Mouse (Mus musculus) hindbrain, embryonic 13.5 days (tissue): Measurements from ENCODE around the gene M6pr. TPM values are rescaled to one million over a fixed set of nuclear protein-coding genes. Genes with fewer than 3 reads are reported as not detected.
A peak's percentile ranks its signal among the peaks of the same experiment; 100 is the strongest.
"Not testable (repeated sequence)": the region's sequence is repeated elsewhere in the genome, so short reads cannot be mapped to it uniquely, and the experiment has no call there.

ENCODE experiments used
- ATAC-seq: fragments of 200-750 bp; cut with Nextera tagmentation; 2 replicates; pipeline ENCODE4 v1.8.0; 2017; ENCODE audit warnings: moderate TSS enrichment; ENCODE audit not compliant: low FRiP score
- H3K27ac ChIP-seq: fragments of 300-500 bp; sonication (generic); 2 replicates; pipeline ENCODE4 v1.5.1; 2015; ENCODE audit warnings: inconsistent platforms, mild to moderate bottlenecking, moderate library complexity
- H3K27me3 ChIP-seq: fragments of 300-500 bp; sonication (generic); 2 replicates; pipeline ENCODE4 v1.6.1; 2015; ENCODE audit warnings: mild to moderate bottlenecking, inconsistent platforms
- H3K36me3 ChIP-seq: fragments of 300-500 bp; sonication (generic); 2 replicates; pipeline ENCODE4 v1.6.1; 2015; ENCODE audit warnings: mild to moderate bottlenecking, inconsistent platforms
- H3K4me1 ChIP-seq: fragments of 300-500 bp; sonication (generic); replicated peaks from 2 replicates; pipeline ENCODE4 v1.6.1; 2015; ENCODE audit warnings: inconsistent platforms
- H3K4me2 ChIP-seq: fragments of 300-500 bp; sonication (generic); 2 replicates; pipeline ENCODE4 v1.6.1; 2015; ENCODE audit warnings: inconsistent platforms, mild to moderate bottlenecking, moderate library complexity
- H3K4me3 ChIP-seq: fragments of 300-500 bp; sonication (generic); 2 replicates; pipeline ENCODE4 v1.5.1; 2015; ENCODE audit warnings: mild to moderate bottlenecking, inconsistent platforms
- H3K9ac ChIP-seq: fragments of 300-500 bp; sonication (generic); 2 replicates; pipeline ENCODE4 v1.6.1; 2015; ENCODE audit warnings: mild to moderate bottlenecking, inconsistent platforms
- H3K9me3 ChIP-seq: fragments of 300-500 bp; sonication (generic); 2 replicates; pipeline ENCODE4 v1.6.1; 2016; ENCODE audit warnings: inconsistent platforms
- WGBS: fragments of 180-500 bp; shearing (Covaris S2); methylation state at CpG from one replicate; pipeline ENCODE4 v1.1.7; 2015; 5-methylcytosine and 5-hydroxymethylcytosine counted together
- polyA plus RNA-seq: library from polyadenylated mRNA; unstranded; fragments of >200 nt; fragmentation: Nextera tagmentation; extraction: Ambion mirVana; gene quantifications from 2 replicates; pipeline ENCODE4 v1.2.1, GENCODE M21; 2015

The M6pr gene
- polyA plus RNA-seq, 1 experiment from 2014 or later: 58.2 TPM

GRCm38 (mm10) chr6:122337546-122337945 lies 29.0 kb downstream of the M6pr start:
- peak overlapping the region; percentile 31; the same call in 1 of the 2 replicates for H3K9ac ChIP-seq

GRCm38 (mm10) chr6:122339047-122339647 lies 30.6 kb downstream of the M6pr start:
- WGBS: under 1% methylated on average over 46 of the region's 51 CpGs
- Histone ChIP-seq H3K27ac (peak overlapping the region; percentile 98), H3K9ac (peak overlapping the region; percentile 85), H3K4me3 (peak overlapping the region; percentile 69), H3K4me1 (peaks cover 27% of the 10 kb centered on the region), H3K9me3 (no peaks in the 10 kb centered on the region), H3K36me3 (peaks cover 17% of the 10 kb centered on the region), H3K27me3 (no peaks in the 10 kb centered on the region), H3K4me2 (peak overlapping the region; percentile 79)
- peak; percentile 84 for ATAC-seq

More at GRCm38 (mm10) chr6:122337546-122337945, 29.0 kb downstream of the M6pr start:
- no peaks in the 10 kb centered on the region for H3K9me3 ChIP-seq
- ATAC-seq: no peak
- H3K27ac ChIP-seq: no peak overlapping the region
- peaks cover 33% of the 10 kb centered on the region for H3K36me3 ChIP-seq
- H3K4me2 ChIP-seq: peak overlapping the region; percentile 26; the same call in 1 of the 2 replicates
- H3K27me3 ChIP-seq: no peaks in the 10 kb centered on the region
- 47% methylated on average over 6 of the region's 6 CpGs for WGBS
- H3K4me3 ChIP-seq: no peak overlapping the region
- H3K4me1 ChIP-seq: peaks cover 27% of the 10 kb centered on the region

- peak; percentile 92 for ATAC-seq
- Histone ChIP-seq H3K4me2 (peak overlapping the region; percentile 79), H3K27ac (peak overlapping the region; percentile 98), H3K9me3 (no peaks in the 10 kb centered on the region), H3K36me3 (peaks cover 11% of the 10 kb centered on the region), H3K4me3 (peak overlapping the region; percentile 69), H3K27me3 (no peaks in the 10 kb centered on the region), H3K9ac (peak overlapping the region; percentile 85), H3K4me1 (peaks cover 27% of the 10 kb centered on the region)
- under 1% methylated on average over 33 of the region's 71 CpGs for WGBS
Measured at GRCm38 (mm10) chr6:122339648-122340341, 31.3 kb downstream of the M6pr start.

DNA sequence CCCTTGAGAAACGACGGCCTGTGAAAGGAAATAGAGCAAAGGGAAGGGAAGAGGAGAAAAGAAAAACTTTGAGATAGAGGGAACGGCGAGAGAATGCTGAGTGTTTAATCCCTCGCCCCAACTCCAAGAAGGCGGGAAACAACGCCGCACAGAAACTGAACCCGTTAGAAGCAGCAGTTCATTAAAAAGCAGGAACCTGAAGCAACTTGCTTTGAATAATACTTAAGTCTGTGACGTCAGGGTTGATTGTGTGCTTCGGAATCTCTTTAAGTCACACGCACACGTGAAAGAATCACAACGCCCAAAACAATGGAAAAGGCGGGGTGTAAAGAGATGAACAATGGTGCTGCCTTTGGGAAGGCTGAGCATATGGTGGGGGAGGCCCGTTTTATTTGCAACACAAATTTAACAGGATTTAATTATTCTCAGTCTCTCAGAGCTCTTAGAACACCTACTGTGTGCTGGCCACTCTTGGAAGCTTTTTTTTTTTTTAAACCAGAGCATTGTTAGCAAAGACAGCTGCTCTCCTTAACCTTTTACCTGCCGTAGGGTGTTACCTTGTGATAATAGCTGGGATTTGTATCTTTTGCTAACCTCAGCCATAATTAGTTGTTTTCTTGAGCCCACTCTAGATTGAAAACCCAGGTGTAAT lies 32.0 kb downstream of the M6pr start, which contains the start of gene Phc1:
Gene Phc1, minus strand, starts transcription at position 213 of the 652 bp plus-strand sequence.
- H3K36me3 ChIP-seq: peaks cover 6% of the 10 kb centered on the region; the same call in 1 of the 2 replicates
- no peaks in the 10 kb centered on the region for H3K27me3 ChIP-seq
- H3K9me3 ChIP-seq: no peaks in the 10 kb centered on the region
- peaks cover 27% of the 10 kb centered on the region for H3K4me1 ChIP-seq
- peak within 1 kb of the TSS; percentile 69 for H3K4me3 ChIP-seq
- ATAC-seq: peak; percentile 61
- under 1% methylated on average over 17 of the region's 17 CpGs for WGBS
- H3K4me2 ChIP-seq: peak within 1 kb of the TSS; percentile 79
- H3K9ac ChIP-seq: peak within 1 kb of the TSS; percentile 85
- peak within 1 kb of the TSS; percentile 98 for H3K27ac ChIP-seq

DNA sequence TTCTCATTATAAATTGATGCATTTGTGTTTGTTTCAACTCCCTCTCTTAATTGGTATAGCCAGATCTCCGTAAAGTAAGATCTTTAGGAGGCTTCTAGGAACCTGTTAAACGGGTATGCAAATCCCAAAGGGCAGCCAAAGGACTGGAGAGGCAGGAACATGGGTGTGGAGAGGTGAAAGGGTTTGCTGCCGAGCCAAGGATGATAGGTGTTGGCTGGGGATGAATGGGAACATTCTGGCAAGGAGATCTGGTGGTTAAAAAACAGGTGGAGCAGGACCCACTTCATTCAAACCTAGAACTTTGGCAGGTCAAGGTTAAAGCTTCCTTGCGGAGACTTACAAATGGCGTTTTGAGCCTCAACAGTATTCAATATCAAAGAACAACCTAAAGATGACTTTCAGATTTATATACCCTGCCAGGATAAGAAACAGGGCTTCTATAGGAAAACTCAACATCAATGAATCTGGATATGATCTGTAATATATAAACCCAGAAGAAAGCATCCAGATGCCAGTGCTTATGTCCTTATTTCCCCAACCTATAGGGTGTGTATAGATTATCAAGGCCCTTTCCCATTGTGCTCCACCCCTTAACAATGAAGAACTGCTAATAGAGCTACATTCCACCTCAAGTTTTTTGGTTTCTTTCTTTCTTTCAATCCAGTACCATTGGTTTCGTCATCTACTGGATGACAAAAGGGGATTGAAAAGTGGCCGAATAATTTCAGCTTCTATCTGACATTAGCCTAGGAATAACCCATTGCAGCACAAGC lies 32.7 kb downstream of the M6pr start:
- Histone ChIP-seq H3K4me1 (peaks cover 27% of the 10 kb centered on the region), H3K4me2 (peak overlapping the region; percentile 61), H3K27me3 (no peaks in the 10 kb centered on the region), H3K36me3 (0 out of 2 replicates have a peak, but pooled peaks cover under 1% of the 10 kb centered on the region), H3K27ac (peak overlapping the region; percentile 98), H3K4me3 (peak overlapping the region; percentile 69), H3K9ac (peak overlapping the region; percentile 85), H3K9me3 (no peaks in the 10 kb centered on the region)
- no peak for ATAC-seq
- 41% methylated on average over 7 of the region's 7 CpGs for WGBS

- Histone ChIP-seq H3K27me3 (no peaks in the 10 kb centered on the region), H3K9me3 (no peaks in the 10 kb centered on the region), H3K9ac (no peak overlapping the region), H3K27ac (no peak overlapping the region), H3K36me3 (no peaks in the 10 kb centered on the region), H3K4me2 (no peak overlapping the region), H3K4me1 (peaks cover 22% of the 10 kb centered on the region), H3K4me3 (no peak overlapping the region)
- no peak for ATAC-seq
- 24% methylated on average over 5 of the region's 5 CpGs for WGBS
Measured at GRCm38 (mm10) chr6:122342125-122342524, 33.6 kb downstream of the M6pr start.

GRCm38 (mm10) chr6:122343719-122344118 lies 35.2 kb downstream of the M6pr start:
- H3K9me3 ChIP-seq: no peaks in the 10 kb centered on the region
- H3K4me3 ChIP-seq: no peak overlapping the region
- no peaks in the 10 kb centered on the region for H3K27me3 ChIP-seq
- H3K27ac ChIP-seq: no peak overlapping the region
- peaks cover 8% of the 10 kb centered on the region for H3K4me1 ChIP-seq
- 76% methylated on average over 10 of the region's 10 CpGs for WGBS
- ATAC-seq: no peak
- no peak overlapping the region for H3K4me2 ChIP-seq
- H3K9ac ChIP-seq: no peak overlapping the region
- H3K36me3 ChIP-seq: no peaks in the 10 kb centered on the region

GRCm38 (mm10) chr6:122344386-122345116 lies 36.0 kb downstream of the M6pr start:
- Histone ChIP-seq H3K4me3 (no peak overlapping the region), H3K27me3 (no peaks in the 10 kb centered on the region), H3K9me3 (no peaks in the 10 kb centered on the region), H3K27ac (no peak overlapping the region), H3K36me3 (no peaks in the 10 kb centered on the region), H3K9ac (no peak overlapping the region), H3K4me1 (peaks cover 6% of the 10 kb centered on the region), H3K4me2 (no peak overlapping the region)
- ATAC-seq: no peak
- WGBS: 59% methylated on average over 9 of the region's 9 CpGs

DNA sequence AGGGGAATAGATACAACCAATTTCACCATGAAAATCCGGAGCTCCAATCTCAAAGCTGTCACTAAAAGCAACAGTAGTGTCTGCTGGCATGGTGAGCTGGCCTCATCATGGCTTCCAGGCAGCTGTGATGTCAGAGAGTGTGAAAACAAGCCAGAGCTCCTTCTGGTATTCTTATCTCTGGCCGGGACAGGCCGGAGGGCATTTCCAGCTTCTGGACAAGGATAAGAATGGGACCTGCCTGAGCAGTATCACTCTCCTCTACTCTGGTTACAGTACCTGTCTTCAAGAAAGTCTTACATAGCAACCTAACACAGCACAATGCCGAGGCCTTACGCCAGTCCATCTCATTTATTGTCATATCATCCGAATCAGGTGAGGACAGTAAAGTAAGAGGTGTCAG lies 37.2 kb downstream of the M6pr start:
- Histone ChIP-seq H3K9me3 (no peaks in the 10 kb centered on the region), H3K27me3 (no peaks in the 10 kb centered on the region), H3K9ac (no peak overlapping the region), H3K4me1 (peaks cover 5% of the 10 kb centered on the region), H3K4me3 (no peak overlapping the region), H3K4me2 (no peak overlapping the region), H3K27ac (no peak overlapping the region), H3K36me3 (no peaks in the 10 kb centered on the region)
- ATAC-seq: no peak
- 88% methylated on average over 6 of the region's 6 CpGs for WGBS

- H3K4me3 ChIP-seq: no peak overlapping the region
- 91% methylated on average over 7 of the region's 7 CpGs for WGBS
Measured at GRCm38 (mm10) chr6:122346399-122346798, 37.9 kb downstream of the M6pr start.

GRCm38 (mm10) chr6:122347326-122347725 lies 38.8 kb downstream of the M6pr start:
- not testable (repeated sequence) for H3K9me3 ChIP-seq, H3K4me1 ChIP-seq, H3K27ac ChIP-seq, ATAC-seq, H3K36me3 ChIP-seq, H3K4me2 ChIP-seq, H3K4me3 ChIP-seq, H3K9ac ChIP-seq, H3K27me3 ChIP-seq
- 73% methylated on average over 1 of the region's 1 CpGs for WGBS

More at GRCm38 (mm10) chr6:122346399-122346798, 37.9 kb downstream of the M6pr start:
- H3K27ac ChIP-seq: no peak overlapping the region
- no peak overlapping the region for H3K9ac ChIP-seq
- no peaks in the 10 kb centered on the region; the same call in 1 of the 2 replicates for H3K4me1 ChIP-seq
- no peak overlapping the region for H3K4me2 ChIP-seq
- H3K27me3 ChIP-seq: no peaks in the 10 kb centered on the region
- no peak for ATAC-seq
- H3K36me3 ChIP-seq: no peaks in the 10 kb centered on the region
- no peaks in the 10 kb centered on the region for H3K9me3 ChIP-seq
